Mouse (Mus musculus) CH12.LX (cell line): ENCODE measurements around the gene Galnt14. TPM values are rescaled to one million over a fixed set of nuclear protein-coding genes. Genes with fewer than 3 reads are reported as not detected.

ENCODE experiments used
- DNase-seq: peaks from one replicate; pipeline ENCODE4 v3.0.0-alpha.2; 2013; ENCODE audit errors: extremely low read depth
- H3K27ac ChIP-seq: 2 replicates; pipeline ENCODE4 v1.5.1; 2012; ENCODE audit warnings: low read depth, mild to moderate bottlenecking, control low read depth, moderate library complexity; ENCODE audit not compliant: insufficient read depth
- H3K27me3 ChIP-seq: replicated peaks from 2 replicates; pipeline ENCODE3; 2012; ENCODE audit warnings: inconsistent platforms
- H3K36me3 ChIP-seq, 2 experiments: replicated peaks in 1 of 2; 2 replicates each; pipeline versions ENCODE3 to v1.6.1; 2012; ENCODE audit warnings: inconsistent platforms in 1 of 2, low read length in 1 of 2, mild to moderate bottlenecking in 1 of 2, mixed read lengths in 1 of 2, moderate library complexity in 1 of 2; ENCODE audit not compliant: control insufficient read depth in 1 of 2, insufficient read depth in 1 of 2
- H3K4me1 ChIP-seq, 2 experiments: 2 replicates each; pipeline ENCODE4 v1.6.1; 2012; ENCODE audit warnings: inconsistent platforms in 1 of 2, moderate library complexity in 1 of 2; ENCODE audit not compliant: insufficient read depth in 2 of 2, control insufficient read depth in 1 of 2
- H3K4me2 ChIP-seq: 2 replicates; pipeline ENCODE4 v1.6.1; 2012; ENCODE audit warnings: low read depth, mild to moderate bottlenecking, control low read depth; ENCODE audit not compliant: poor library complexity, insufficient read depth, severe bottlenecking
- H3K4me3 ChIP-seq, 3 experiments: fragments of 150-350 bp in 1 of 3; sonication (generic) in 1 of 3; replicated peaks in 1 of 3; 2 replicates each; pipeline versions ENCODE3 to v1.5.1; 2011 to 2012; ENCODE audit warnings: low read depth in 2 of 3, low read length in 2 of 3, mild to moderate bottlenecking in 2 of 3, moderate library complexity in 2 of 3, control low read depth in 1 of 3, improper control_type of control experiment in 1 of 3, inconsistent platforms in 1 of 3, mixed read lengths in 1 of 3; ENCODE audit not compliant: poor library complexity in 1 of 3
- H3K79me2 ChIP-seq: replicated peaks from 2 replicates; pipeline ENCODE4 v1.6.1; 2012; ENCODE audit warnings: mild to moderate bottlenecking, moderate library complexity; ENCODE audit not compliant: control insufficient read depth, poor library complexity, insufficient read depth, severe bottlenecking; ENCODE audit errors: extremely low read depth
- H3K9ac ChIP-seq: 2 replicates; pipeline ENCODE4 v1.6.1; 2012; ENCODE audit warnings: low read depth, mild to moderate bottlenecking, control low read depth, moderate library complexity; ENCODE audit not compliant: insufficient read depth
- H3K9me3 ChIP-seq: replicated peaks from 2 replicates; pipeline ENCODE3; 2012; ENCODE audit warnings: low read length, inconsistent platforms, mixed read lengths
- CHD1 ChIP-seq: IDR thresholded peaks from 2 replicates; pipeline ENCODE4 v1.6.1; 2012; ENCODE audit warnings: low read depth, low read length, improper control_type of control experiment, inconsistent platforms
- CTCF ChIP-seq, 2 experiments: IDR thresholded peaks in 1 of 2; conservative IDR thresholded peaks in 1 of 2; 2 replicates each; pipeline ENCODE4 v1.5.1; 2011 to 2012; ENCODE audit warnings: low read depth in 2 of 2, low read length in 2 of 2, improper control_type of control experiment in 1 of 2, inconsistent platforms in 1 of 2, mild to moderate bottlenecking in 1 of 2, moderate library complexity in 1 of 2
- ELF1 ChIP-seq: IDR thresholded peaks from 2 replicates; pipeline ENCODE4 v1.6.1; 2014; ENCODE audit warnings: low read depth, mild to moderate bottlenecking, inconsistent platforms, low read length, improper control_type of control experiment
- GABPA ChIP-seq: IDR thresholded peaks from 2 replicates; pipeline ENCODE4 v1.6.1; 2012; ENCODE audit warnings: low read depth, low read length, improper control_type of control experiment, inconsistent platforms; ENCODE audit not compliant: insufficient replicate concordance
- IRF4 ChIP-seq: IDR thresholded peaks from 2 replicates; pipeline ENCODE4 v1.6.1; 2014; ENCODE audit warnings: low read depth, mild to moderate bottlenecking, inconsistent platforms, low read length, improper control_type of control experiment
- JUND ChIP-seq: conservative IDR thresholded peaks from 2 replicates; pipeline ENCODE4 v1.6.1; 2011; ENCODE audit warnings: low read depth, low read length, improper control_type of control experiment
- MAFK ChIP-seq: IDR thresholded peaks from 2 replicates; pipeline ENCODE4 v1.6.1; 2011; ENCODE audit warnings: low read length, improper control_type of control experiment; ENCODE audit not compliant: insufficient replicate concordance
- MAZ ChIP-seq: IDR thresholded peaks from 2 replicates; pipeline ENCODE4 v1.6.1; 2012; ENCODE audit warnings: low read depth, mild to moderate bottlenecking, inconsistent platforms, low read length, improper control_type of control experiment, moderate library complexity
- MXI1 ChIP-seq: IDR thresholded peaks from 2 replicates; pipeline ENCODE4 v1.6.1; 2011; ENCODE audit warnings: mild to moderate bottlenecking, low read depth, low read length, improper control_type of control experiment
- MYC ChIP-seq: IDR thresholded peaks from 2 replicates; pipeline ENCODE4 v1.6.1; 2011; ENCODE audit warnings: low read depth, mild to moderate bottlenecking, improper control_type of control experiment, low read length
- NELFE ChIP-seq: IDR thresholded peaks from 2 replicates; pipeline ENCODE4 v1.6.1; 2011; ENCODE audit warnings: low read depth, low read length, improper control_type of control experiment
- NRF1 ChIP-seq: IDR thresholded peaks from 2 replicates; pipeline ENCODE4 v1.6.1; 2014; ENCODE audit warnings: low read depth, mild to moderate bottlenecking, inconsistent platforms, low read length, improper control_type of control experiment, moderate library complexity
- PAX5 ChIP-seq: IDR thresholded peaks from 2 replicates; pipeline ENCODE4 v1.6.1; 2012; ENCODE audit warnings: low read length, inconsistent platforms, mixed read lengths
- SMC3 ChIP-seq: IDR thresholded peaks from 2 replicates; pipeline ENCODE4 v1.6.1; 2011; ENCODE audit warnings: low read depth, low read length, improper control_type of control experiment
- UBTF ChIP-seq: IDR thresholded peaks from 2 replicates; pipeline ENCODE4 v1.6.1; 2012; ENCODE audit warnings: low read depth, mild to moderate bottlenecking, inconsistent platforms, low read length, improper control_type of control experiment, moderate library complexity
- USF1 ChIP-seq: IDR thresholded peaks from 2 replicates; pipeline ENCODE4 v1.6.1; 2014; ENCODE audit warnings: low read depth, mild to moderate bottlenecking, inconsistent platforms, low read length, improper control_type of control experiment
- ZC3H11A ChIP-seq: IDR thresholded peaks from 2 replicates; pipeline ENCODE4 v1.6.1; 2012; ENCODE audit warnings: low read depth, mild to moderate bottlenecking, inconsistent platforms, low read length, improper control_type of control experiment
- ZKSCAN1 ChIP-seq: IDR thresholded peaks from 2 replicates; pipeline ENCODE4 v1.6.1; 2012; ENCODE audit warnings: low read depth, inconsistent platforms, low read length, improper control_type of control experiment, borderline replicate concordance
- ZNF384 ChIP-seq: IDR thresholded peaks from 2 replicates; pipeline ENCODE4 v1.6.1; 2012; ENCODE audit warnings: low read depth, low read length, improper control_type of control experiment, inconsistent platforms
- dilution Hi-C: fragments of 300-500 bp; cut with MboI; formaldehyde crosslinking; loops from 2 replicates; pipeline ENCODE4 v1.14.3; 2020; ENCODE audit warnings: low sequenced_read_pairs; ENCODE audit not compliant: extremely low pct_unique_long_range_greater_than_20kb, extremely low pct_ligation_motif_present
- in situ Hi-C: fragments of 300-500 bp; cut with MboI; formaldehyde crosslinking; loops from 3 replicates; pipeline ENCODE4 v1.14.3; 2019; ENCODE audit warnings: low sequenced_read_pairs, low pct_ligation_motif_present, low pct_unique_long_range_greater_than_20kb, mixed read lengths
- polyA plus RNA-seq: library from polyadenylated mRNA; unstranded; fragments of >175 nt; gene quantifications from 2 replicates; pipeline ENCODE4 v1.2.1, GENCODE M21; 2012; ENCODE audit warnings: low read depth; ENCODE audit not compliant: insufficient read length
- total RNA-seq, 2 experiments: library from RNA; depleted of rRNA; stranded (reverse); fragments of 300-350 nt in 1 of 2; fragments of >200 nt in 1 of 2; gene quantifications; 2 replicates each; pipeline ENCODE4 v1.2.3; 2012 to 2014

Gene Galnt14
- total and polyA plus RNA-seq, 3 experiments: 1.0 to 5.8 (median 2.4) TPM

DNA sequence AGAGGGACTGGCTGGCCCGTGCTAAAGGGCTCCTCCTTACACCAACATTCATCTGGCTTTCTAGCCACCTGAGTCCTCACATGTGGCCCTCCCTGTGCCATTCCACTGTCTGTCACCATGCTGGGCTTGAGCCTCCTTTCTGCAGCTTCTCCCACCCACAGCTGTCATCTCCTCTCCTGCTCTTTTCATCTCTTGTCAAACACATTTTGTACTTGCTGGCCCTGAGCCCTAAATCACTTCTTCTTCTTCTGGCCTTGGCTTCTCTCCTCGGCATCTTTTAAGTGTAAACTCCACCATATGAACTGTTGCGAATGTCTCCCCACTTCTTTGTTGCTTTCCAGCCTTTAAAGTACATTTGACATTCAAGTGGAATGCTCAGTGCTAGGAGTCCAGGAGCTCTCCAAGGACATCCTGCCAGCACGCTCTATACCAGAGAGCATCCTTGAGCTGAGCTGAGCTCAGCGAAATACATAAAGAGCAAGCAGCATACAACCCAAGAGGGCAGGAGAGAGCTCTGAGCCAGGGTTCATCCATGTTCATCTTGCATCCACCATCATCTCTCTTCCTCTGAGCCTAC, 150.0 kb downstream of the Galnt14 start:
- H3K9me3 ChIP-seq: no peaks in the 10 kb centered on the region

GRCm38 (mm10) chr17:73559498-73559897, 150.8 kb downstream of the Galnt14 start:
- Histone ChIP-seq H3K4me3 (no peak overlapping the region), H3K79me2 (no peaks in the 10 kb centered on the region), H3K27me3 (no peaks in the 10 kb centered on the region), H3K9me3 (no peaks in the 10 kb centered on the region), H3K4me2 (no peak overlapping the region), H3K9ac (no peak overlapping the region), H3K36me3 (no peaks in the 10 kb centered on the region), H3K27ac (no peak overlapping the region), H3K4me1 (no peaks in the 10 kb centered on the region)
- no peak for DNase-seq
- in situ Hi-C loops (loop anchor here (25.0 kb wide), 1 partner anchor 328 kb away; no protein-coding TSS in a partner anchor), dilution Hi-C loops (no loop called here)
- TF ChIP-seq IRF4: no peak
- TF ChIP-seq ELF1: no peak
- TF ChIP-seq MYC: no peak
- TF ChIP-seq JUND: no peak
- no peak for TF ChIP-seq MXI1
- no peak for TF ChIP-seq USF1
- TF ChIP-seq ZKSCAN1: no peak
- no peak for TF ChIP-seq PAX5
- no peak for TF ChIP-seq CHD1
- TF ChIP-seq NRF1: no peak
- TF ChIP-seq ZC3H11A: no peak
- TF ChIP-seq GABPA: no peak
- no peak for TF ChIP-seq CTCF (conservative IDR thresholded peaks at IDR 0.05 in 1 of 2, IDR thresholded peaks at IDR 0.05 in 1 of 2; ENCODE audit: low read depth in 2 of 2, low read length in 2 of 2)
- TF ChIP-seq MAZ: no peak
- TF ChIP-seq NELFE: no peak
- no peak for TF ChIP-seq MAFK

More for the DNA sequence above, 150.0 kb downstream of the Galnt14 start:
- Histone ChIP-seq H3K79me2 (no peaks in the 10 kb centered on the region), H3K4me2 (no peak overlapping the region), H3K4me3 (no peak overlapping the region), H3K4me1 (no peaks in the 10 kb centered on the region), H3K36me3 (no peaks in the 10 kb centered on the region), H3K9ac (no peak overlapping the region), H3K27ac (no peak overlapping the region), H3K27me3 (no peaks in the 10 kb centered on the region)
- dilution Hi-C loops: no loop called here
- DNase-seq: no peak
- in situ Hi-C loops: loop anchor here (25.0 kb wide), 1 partner anchor 327 kb away; no protein-coding TSS in a partner anchor
- TF ChIP-seq UBTF (no peak), SMC3 (no peak), ZNF384 (no peak)
